Mouse (Mus musculus) heart, postnatal 25 days (tissue): ENCODE measurements around the gene Bdkrb1. TPM values are rescaled to one million over a fixed set of nuclear protein-coding genes. Genes with fewer than 3 reads are reported as not detected.

Experiments used
- total RNA-seq, 2 experiments: library from RNA; stranded (reverse); gene quantifications; 2 replicates each; pipeline ENCODE4 v1.2.3; 2021

Bdkrb1 gene
- total RNA-seq, 2 experiments from 2014 or later: not detected

Other genes with a start within 250 kb of the Bdkrb1 start
- under 1 TPM; 0.22 to 0.34 TPM for gene D430019H16Rik, start 149.2 kb upstream of the Bdkrb1 start, total RNA-seq
- under 1 TPM; 0.59 to 0.88 TPM for gene Bdkrb2, start 39.9 kb upstream of the Bdkrb1 start, total RNA-seq
- gene Gskip, start 81.7 kb downstream of the Bdkrb1 start, total RNA-seq: 1 to 10 TPM; 7.0 to 7.6 TPM
- gene Atg2b, start 82.1 kb downstream of the Bdkrb1 start, total RNA-seq: 10 to 100 TPM; 17.0 to 18.8 TPM
- under 1 TPM in 1 of 2 experiments, not detected in 1; 0.08 TPM for gene Ak7, start 102.9 kb downstream of the Bdkrb1 start, total RNA-seq
- 100 to 1,000 TPM; 124 to 133 TPM for gene Papola, start 181.6 kb downstream of the Bdkrb1 start, total RNA-seq